Mouse (Mus musculus) C2C12 (cell line): ENCODE measurements around the gene Nlrc4.

Experiments
- CEBPB ChIP-seq: IDR thresholded peaks from one replicate; pipeline ENCODE4 v1.6.1; 2011; ENCODE audit warnings: low read depth, mild to moderate bottlenecking, control low read depth, moderate library complexity
- CTCF ChIP-seq: IDR thresholded peaks from one replicate; pipeline ENCODE4 v1.5.1; 2011; ENCODE audit not compliant: control insufficient read depth, insufficient read depth, insufficient read length
- MAX ChIP-seq: IDR thresholded peaks from one replicate; pipeline ENCODE4 v1.6.1; 2011; ENCODE audit warnings: mild to moderate bottlenecking, control low read depth
- MYOD1 ChIP-seq: IDR thresholded peaks from one replicate; pipeline ENCODE4 v1.6.1; 2011; ENCODE audit warnings: low read depth; ENCODE audit not compliant: control insufficient read depth, insufficient read length
- MYOG ChIP-seq: IDR thresholded peaks from one replicate; pipeline ENCODE4 v1.6.1; 2011; ENCODE audit not compliant: control insufficient read depth, insufficient read length; ENCODE audit errors: extremely low read depth
- USF1 ChIP-seq: IDR thresholded peaks from one replicate; pipeline ENCODE4 v1.6.1; 2011; ENCODE audit warnings: low read depth, mild to moderate bottlenecking, control low read depth, moderate library complexity

DNA sequence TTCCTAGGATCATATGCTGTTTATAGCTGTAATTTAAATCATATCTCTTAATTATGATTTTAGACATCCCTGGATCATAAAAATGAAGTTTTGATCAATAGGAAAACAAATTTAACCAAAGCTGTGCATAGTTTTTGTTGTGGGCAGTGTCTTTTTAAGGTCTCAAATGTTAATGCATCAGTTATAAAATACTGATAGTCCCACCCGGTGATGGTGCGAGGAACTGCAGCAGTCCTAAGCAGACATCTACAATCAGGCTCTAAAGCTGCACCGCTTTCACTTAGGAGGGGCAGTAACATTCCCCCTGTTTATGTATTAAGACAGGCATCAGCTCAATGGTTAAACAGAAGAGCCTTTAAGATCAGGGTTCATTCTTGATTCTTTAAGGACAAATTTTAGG lies 69.1 kb downstream of the Nlrc4 start:
- TF ChIP-seq CTCF (no peak), USF1 (no peak), MAX (no peak), MYOG (no peak), MYOD1 (no peak), CEBPB (no peak)
